Mouse (Mus musculus) heart, adult 11 months (tissue): ENCODE measurements around the gene Tm9sf1.

Source experiments
- DNase-seq: peaks from one replicate; pipeline ENCODE4 v3.0.0; 2022

The Tm9sf1 gene

DNA sequence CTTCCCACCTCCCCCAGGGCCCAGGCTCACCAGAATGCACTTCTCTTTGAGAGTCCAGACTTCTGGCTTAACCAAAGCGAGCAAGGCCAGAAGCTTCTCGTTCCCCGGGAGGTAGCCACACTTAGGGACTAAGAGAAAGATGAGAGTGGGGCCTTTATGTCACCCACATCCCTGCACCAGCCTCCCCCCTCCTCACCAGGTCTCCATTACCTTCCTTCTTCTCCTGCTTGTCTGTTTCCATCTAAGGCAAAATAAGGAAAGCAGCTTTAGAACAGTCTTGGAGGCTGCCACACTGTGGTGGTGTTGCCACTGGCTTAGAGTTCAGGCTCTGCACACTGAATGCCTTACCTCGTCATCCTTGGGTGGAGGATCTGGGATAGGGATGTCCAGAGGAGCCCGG lies 54.3 kb downstream of the Tm9sf1 start:
- peak; percentile 91 for DNase-seq

GRCm38 (mm10) chr14:55586149-55586548 lies 57.5 kb downstream of the Tm9sf1 start:
- DNase-seq, result no peak
